Mouse (Mus musculus) lung, postnatal 25 days (tissue): ENCODE results near the gene Gm13693.
"Not testable (repeated sequence)": the region's sequence is repeated elsewhere in the genome, so short reads cannot be mapped to it uniquely, and the experiment has no call there.

Experiments used
- DNase-seq: peaks from one replicate; pipeline ENCODE4 v3.0.0; 2022; ENCODE audit warnings: low spot score

The Gm13693 gene

DNA sequence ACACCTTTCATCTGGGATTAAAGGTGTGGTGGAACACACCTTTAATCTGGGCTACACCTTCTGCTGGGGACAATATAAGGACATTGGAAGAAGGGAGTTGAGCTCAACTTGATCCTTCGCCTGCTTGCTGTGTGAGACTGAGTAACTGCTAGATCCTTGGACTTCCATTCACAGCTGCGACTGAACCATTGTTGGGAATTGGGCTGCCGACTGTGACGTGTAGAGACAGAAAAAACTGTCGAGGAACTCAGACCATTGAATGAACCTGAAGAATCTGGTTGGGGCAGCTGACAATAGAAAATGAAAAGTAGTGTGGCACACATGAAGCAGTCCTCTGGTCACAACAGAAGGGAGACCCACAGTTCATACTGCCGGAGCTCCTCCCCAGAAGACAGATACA, at the start of gene Gm13693:
Gm13693 (plus strand) TSS at position 301 of the 400 bp plus-strand sequence.
- not testable (repeated sequence) for DNase-seq

DNA sequence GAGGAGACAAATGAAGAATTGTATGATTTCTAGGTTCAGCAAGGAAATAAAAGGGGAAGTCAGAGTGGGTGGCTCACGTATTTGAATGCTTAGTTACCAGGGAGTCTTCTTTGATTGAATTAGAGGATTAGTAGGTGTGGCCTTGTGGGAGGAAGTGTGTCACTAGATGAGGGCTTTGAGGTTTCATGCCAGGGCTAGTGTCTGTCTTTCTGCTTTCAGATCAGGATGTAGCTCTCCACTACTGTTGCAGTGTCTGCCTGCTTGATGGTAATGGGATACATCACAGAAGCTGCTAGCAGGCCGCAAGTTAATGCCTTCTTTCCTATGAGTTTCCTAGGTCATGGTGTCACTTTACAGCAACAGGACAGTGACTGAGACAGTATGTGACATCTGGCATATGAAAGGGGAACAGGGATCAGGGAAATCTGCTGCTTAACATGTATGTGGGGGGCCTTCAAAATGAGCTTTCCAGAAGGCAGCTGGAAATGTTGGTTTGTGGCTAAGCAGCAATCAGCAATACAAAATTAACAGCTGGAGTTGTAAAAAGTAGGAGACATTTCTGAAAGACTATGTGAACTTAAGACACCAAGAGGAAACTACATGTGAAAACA, 31.7 kb upstream of the Gm13693 start:
- DNase-seq, result peak; percentile 2

DNA sequence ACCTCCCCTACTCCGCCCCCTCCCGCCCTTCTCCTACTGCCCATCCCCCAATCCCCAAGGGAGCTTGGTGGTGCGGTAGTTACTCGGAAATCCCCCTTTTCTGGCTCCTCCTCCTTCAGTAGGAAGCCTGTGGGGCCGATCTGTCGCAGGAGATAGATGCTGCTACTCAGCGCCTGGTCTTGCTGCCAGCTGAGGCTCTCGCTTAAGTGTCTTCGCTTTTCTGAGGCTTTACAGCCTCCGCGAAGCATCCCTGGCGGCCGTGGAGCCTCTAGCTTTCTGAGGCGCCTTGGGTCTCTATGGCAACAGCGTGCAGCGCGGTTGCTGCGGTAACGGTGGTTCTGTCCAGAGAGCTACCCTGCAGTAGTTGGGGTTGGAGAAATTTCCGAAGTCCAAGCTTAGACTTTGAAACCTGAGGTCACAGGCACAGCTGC, 20.4 kb upstream of the Gm13693 start, which contains the start of gene Zswim2:
Zswim2 (minus strand) TSS at position 298 of the 431 bp plus-strand sequence.
- DNase-seq, result no peak

DNA sequence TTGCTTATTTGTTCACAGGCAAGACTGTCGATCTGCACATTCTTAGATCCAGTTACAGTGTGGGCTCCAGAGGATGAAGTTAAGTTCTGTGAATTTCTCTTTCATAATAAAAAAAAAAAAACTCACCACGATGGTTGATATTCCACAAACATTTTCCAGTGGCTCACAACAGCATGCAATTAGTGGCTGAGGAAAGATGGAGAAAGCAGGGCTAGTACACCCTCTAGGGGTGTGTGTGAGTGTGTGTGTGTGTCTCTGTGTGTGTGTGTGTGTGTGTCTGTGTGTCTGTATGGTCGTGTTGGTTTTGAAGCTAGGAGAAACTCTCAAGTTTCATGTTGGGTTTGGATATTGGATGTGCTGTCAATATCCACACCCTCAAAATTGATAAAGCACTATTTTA, 19.9 kb upstream of the Gm13693 start:
- no peak for DNase-seq

DNA sequence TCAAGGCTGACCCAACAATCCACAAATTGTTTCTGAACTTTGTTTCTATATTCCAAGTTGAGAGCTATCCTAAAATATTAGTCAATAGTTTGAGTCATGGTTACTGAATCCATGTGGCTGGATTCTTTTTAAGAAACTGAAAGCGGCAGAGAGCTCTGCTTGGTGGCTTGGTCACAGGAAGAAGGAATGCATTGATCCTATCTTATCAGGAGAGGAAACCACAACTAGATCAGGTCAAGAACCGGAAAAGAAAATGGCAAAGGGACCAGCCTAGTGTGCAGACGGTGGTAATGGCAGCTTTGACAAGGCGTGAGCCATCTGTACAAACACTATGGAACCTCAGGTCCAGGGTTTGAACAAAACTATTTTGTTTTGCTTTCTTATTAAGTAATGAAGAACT, 19.5 kb upstream of the Gm13693 start:
- no peak for DNase-seq

DNA sequence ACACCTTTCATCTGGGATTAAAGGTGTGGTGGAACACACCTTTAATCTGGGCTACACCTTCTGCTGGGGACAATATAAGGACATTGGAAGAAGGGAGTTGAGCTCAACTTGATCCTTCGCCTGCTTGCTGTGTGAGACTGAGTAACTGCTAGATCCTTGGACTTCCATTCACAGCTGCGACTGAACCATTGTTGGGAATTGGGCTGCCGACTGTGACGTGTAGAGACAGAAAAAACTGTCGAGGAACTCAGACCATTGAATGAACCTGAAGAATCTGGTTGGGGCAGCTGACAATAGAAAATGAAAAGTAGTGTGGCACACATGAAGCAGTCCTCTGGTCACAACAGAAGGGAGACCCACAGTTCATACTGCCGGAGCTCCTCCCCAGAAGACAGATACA, 5.9 kb upstream of the Gm13693 start, which contains the start of gene Gm13698:
Gm13698 (plus strand) TSS at position 301 of the 400 bp plus-strand sequence.
- DNase-seq, result not testable (repeated sequence)

DNA sequence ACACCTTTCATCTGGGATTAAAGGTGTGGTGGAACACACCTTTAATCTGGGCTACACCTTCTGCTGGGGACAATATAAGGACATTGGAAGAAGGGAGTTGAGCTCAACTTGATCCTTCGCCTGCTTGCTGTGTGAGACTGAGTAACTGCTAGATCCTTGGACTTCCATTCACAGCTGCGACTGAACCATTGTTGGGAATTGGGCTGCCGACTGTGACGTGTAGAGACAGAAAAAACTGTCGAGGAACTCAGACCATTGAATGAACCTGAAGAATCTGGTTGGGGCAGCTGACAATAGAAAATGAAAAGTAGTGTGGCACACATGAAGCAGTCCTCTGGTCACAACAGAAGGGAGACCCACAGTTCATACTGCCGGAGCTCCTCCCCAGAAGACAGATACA, 5.7 kb downstream of the Gm13693 start, which contains the start of gene Gm13695:
Gm13695 (plus strand) TSS at position 301 of the 400 bp plus-strand sequence.
- DNase-seq, result not testable (repeated sequence)

- DNase-seq, result not testable (repeated sequence)
These were observed 11.5 kb downstream of the Gm13693 start, which contains the start of gene Gm13696 for GRCm38 (mm10) chr2:83972823-83973222. Gm13696 (plus strand) TSS chr2:83973123.

DNA sequence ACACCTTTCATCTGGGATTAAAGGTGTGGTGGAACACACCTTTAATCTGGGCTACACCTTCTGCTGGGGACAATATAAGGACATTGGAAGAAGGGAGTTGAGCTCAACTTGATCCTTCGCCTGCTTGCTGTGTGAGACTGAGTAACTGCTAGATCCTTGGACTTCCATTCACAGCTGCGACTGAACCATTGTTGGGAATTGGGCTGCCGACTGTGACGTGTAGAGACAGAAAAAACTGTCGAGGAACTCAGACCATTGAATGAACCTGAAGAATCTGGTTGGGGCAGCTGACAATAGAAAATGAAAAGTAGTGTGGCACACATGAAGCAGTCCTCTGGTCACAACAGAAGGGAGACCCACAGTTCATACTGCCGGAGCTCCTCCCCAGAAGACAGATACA, 17.3 kb downstream of the Gm13693 start, which contains the start of gene Gm13694:
Gm13694 (plus strand) TSS at position 301 of the 400 bp plus-strand sequence.
- not testable (repeated sequence) for DNase-seq

DNA sequence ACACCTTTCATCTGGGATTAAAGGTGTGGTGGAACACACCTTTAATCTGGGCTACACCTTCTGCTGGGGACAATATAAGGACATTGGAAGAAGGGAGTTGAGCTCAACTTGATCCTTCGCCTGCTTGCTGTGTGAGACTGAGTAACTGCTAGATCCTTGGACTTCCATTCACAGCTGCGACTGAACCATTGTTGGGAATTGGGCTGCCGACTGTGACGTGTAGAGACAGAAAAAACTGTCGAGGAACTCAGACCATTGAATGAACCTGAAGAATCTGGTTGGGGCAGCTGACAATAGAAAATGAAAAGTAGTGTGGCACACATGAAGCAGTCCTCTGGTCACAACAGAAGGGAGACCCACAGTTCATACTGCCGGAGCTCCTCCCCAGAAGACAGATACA, 23.1 kb downstream of the Gm13693 start, which contains the start of gene Gm13697:
Gm13697 (plus strand) TSS at position 301 of the 400 bp plus-strand sequence.
- not testable (repeated sequence) for DNase-seq

DNA sequence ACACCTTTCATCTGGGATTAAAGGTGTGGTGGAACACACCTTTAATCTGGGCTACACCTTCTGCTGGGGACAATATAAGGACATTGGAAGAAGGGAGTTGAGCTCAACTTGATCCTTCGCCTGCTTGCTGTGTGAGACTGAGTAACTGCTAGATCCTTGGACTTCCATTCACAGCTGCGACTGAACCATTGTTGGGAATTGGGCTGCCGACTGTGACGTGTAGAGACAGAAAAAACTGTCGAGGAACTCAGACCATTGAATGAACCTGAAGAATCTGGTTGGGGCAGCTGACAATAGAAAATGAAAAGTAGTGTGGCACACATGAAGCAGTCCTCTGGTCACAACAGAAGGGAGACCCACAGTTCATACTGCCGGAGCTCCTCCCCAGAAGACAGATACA, 28.9 kb downstream of the Gm13693 start, which contains the start of gene Gm13691:
Gm13691 (plus strand) TSS at position 301 of the 400 bp plus-strand sequence.
- not testable (repeated sequence) for DNase-seq

- DNase-seq, result peak; percentile 24
These were observed 32.4 kb downstream of the Gm13693 start for GRCm38 (mm10) chr2:83993639-83994255.

DNA sequence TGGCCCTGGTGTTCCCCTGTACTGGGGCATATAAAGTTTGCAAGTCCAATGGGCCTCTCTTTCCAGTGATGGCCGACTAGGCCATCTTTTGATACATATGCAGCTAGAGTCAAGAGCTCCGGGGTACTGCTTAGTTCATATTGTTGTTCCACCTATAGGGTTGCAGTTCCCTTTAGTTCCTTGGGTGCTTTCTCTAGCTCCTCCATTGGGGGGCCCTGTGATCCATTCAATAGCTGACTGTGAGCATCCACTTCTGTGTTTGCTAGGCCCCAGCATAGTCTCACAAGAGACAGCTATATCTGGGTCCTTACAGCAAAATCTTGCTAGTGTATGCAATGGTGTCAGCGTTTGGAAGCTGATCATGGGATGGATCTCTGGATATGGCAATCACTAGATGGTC, 33.2 kb downstream of the Gm13693 start:
- not testable (repeated sequence) for DNase-seq

- DNase-seq, result no peak
These were observed 47.6 kb downstream of the Gm13693 start for GRCm38 (mm10) chr2:84008913-84009312.

- DNase-seq, result no peak
These were observed 48.5 kb downstream of the Gm13693 start for GRCm38 (mm10) chr2:84009818-84010217.
